Mouse (Mus musculus): ENCODE results near the gene Fam43a. TPM values are rescaled to one million over a fixed set of nuclear protein-coding genes. Genes with fewer than 3 reads are reported as not detected.

Fam43a gene
- total RNA-seq (2014; rRNA removed), result 28.8 and 33.1 TPM in 2 replicates
- polyA plus RNA-seq (2015; fragmentation: Nextera tagmentation; extraction: Ambion mirVana), result 14.4 and 14.8 TPM in 2 replicates

GRCm38 (mm10) chr16:30599491-30600268 is at the start of gene Fam43a:
Fam43a (plus strand) TSS chr16:30599723.
- Histone ChIP-seq H3K27ac (peak within 1 kb of the TSS; percentile 62), H3K36me3 (ENCODE audit: insufficient read depth, low read length) (no peaks in the 10 kb centered on the region), H3K4me3 (ENCODE audit: low read length) (peak within 1 kb of the TSS; percentile 63), H3K9me3 (ENCODE audit: low read length) (no peaks in the 10 kb centered on the region), H3K9ac (replicated peaks; ENCODE audit: low read length) (peak within 1 kb of the TSS; percentile 64), H3K4me2 (ENCODE audit: low read depth, low read length) (peak within 1 kb of the TSS; percentile 93), H3K27me3 (ENCODE audit: insufficient read depth, low read length) (no peaks in the 10 kb centered on the region), H3K4me1 (ENCODE audit: insufficient read depth, low read length) (peaks cover 18% of the 10 kb centered on the region)
- ATAC-seq (peak; percentile 86), DNase-seq (ENCODE audit: low spot score) (peak; percentile 93)
- peak; percentile 66 for TF ChIP-seq CTCF (IDR thresholded peaks at IDR 0.05; ENCODE audit: low read depth)
- under 1% methylated on average over 63 of the region's 63 CpGs for WGBS

- peak; percentile 82 for TF ChIP-seq CTCF (IDR thresholded peaks at IDR 0.05; ENCODE audit: low read depth)
- ATAC-seq, result peak; percentile 88
- Histone ChIP-seq H3K4me2 (ENCODE audit: low read depth, low read length) (peak overlapping the region; percentile 80), H3K27ac (peak overlapping the region; percentile 83), H3K9ac (replicated peaks; ENCODE audit: low read length) (peak overlapping the region; percentile 90), H3K36me3 (ENCODE audit: insufficient read depth, low read length) (peaks cover 8% of the 10 kb centered on the region; the same call in 1 of the 2 replicates), H3K27me3 (ENCODE audit: insufficient read depth, low read length) (no peaks in the 10 kb centered on the region), H3K9me3 (ENCODE audit: low read length) (no peaks in the 10 kb centered on the region; the same call in 1 of the 2 replicates), H3K4me1 (ENCODE audit: insufficient read depth, low read length) (no peaks in the 10 kb centered on the region), H3K4me3 (ENCODE audit: low read length) (peak overlapping the region; percentile 73)
- under 1% methylated on average over 48 of the region's 63 CpGs for WGBS
- DNase-seq (ENCODE audit: low spot score), result peak; percentile 83
Measured at GRCm38 (mm10) chr16:30549966-30550747, 49.4 kb upstream of the Fam43a start.

DNA sequence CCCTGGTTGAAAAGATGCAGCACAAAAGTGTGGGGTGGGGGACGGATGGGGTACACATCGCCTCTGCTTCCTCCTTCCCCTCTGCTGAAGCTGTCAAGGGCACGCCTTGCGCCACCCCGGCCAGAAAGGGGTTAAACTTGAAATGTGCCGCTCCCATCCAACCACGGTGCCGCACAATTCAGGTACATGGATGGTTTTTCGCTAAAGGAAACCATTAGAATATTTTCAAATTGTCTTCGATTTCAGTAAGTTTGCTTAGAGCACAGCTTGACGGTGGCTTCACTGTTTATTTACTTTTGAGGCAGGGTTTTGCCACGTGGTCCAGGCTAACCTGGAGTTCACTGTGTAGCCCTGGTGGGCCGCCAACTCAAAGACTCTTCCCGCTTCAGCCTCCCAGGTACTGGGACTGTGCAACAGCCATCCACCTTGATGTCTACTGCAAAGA is 48.8 kb upstream of the Fam43a start, which contains the start of gene Tmem44:
Gene Tmem44, minus strand, starts transcription at position 95 of the 445 bp plus-strand sequence.
- Histone ChIP-seq H3K9me3 (ENCODE audit: low read length) (peaks cover 5% of the 10 kb centered on the region; the same call in 1 of the 2 replicates), H3K4me3 (ENCODE audit: low read length) (peak within 1 kb of the TSS; percentile 73), H3K9ac (replicated peaks; ENCODE audit: low read length) (peak within 1 kb of the TSS; percentile 90), H3K4me2 (ENCODE audit: low read depth, low read length) (peak within 1 kb of the TSS; percentile 80), H3K27me3 (ENCODE audit: insufficient read depth, low read length) (no peaks in the 10 kb centered on the region), H3K36me3 (ENCODE audit: insufficient read depth, low read length) (peaks cover 4% of the 10 kb centered on the region; the same call in 1 of the 2 replicates), H3K27ac (peak within 1 kb of the TSS; percentile 83), H3K4me1 (ENCODE audit: insufficient read depth, low read length) (no peaks in the 10 kb centered on the region)
- 6% methylated on average over 14 of the region's 14 CpGs for WGBS
- ATAC-seq (peak; percentile 71), DNase-seq (ENCODE audit: low spot score) (peak; percentile 66)
- no peak for TF ChIP-seq CTCF (IDR thresholded peaks at IDR 0.05; ENCODE audit: low read depth)

GRCm38 (mm10) chr16:30552621-30553338 is 46.7 kb upstream of the Fam43a start:
- TF ChIP-seq CTCF (IDR thresholded peaks at IDR 0.05; ENCODE audit: low read depth), result no peak
- H3K27ac ChIP-seq, result peak overlapping the region; percentile 78
- peaks cover 5% of the 10 kb centered on the region; the same call in 1 of the 2 replicates for H3K9me3 ChIP-seq (ENCODE audit: low read length)
- no peak overlapping the region for H3K4me3 ChIP-seq (ENCODE audit: low read length)
- H3K4me2 ChIP-seq (ENCODE audit: low read depth, low read length), result 0 out of 2 replicates have a peak overlapping the region, but pooled peaks have one; percentile 18
- DNase-seq (ENCODE audit: low spot score), result peak; percentile 92
- WGBS, result 16% methylated on average over 11 of the region's 11 CpGs
- ATAC-seq, result peak; percentile 70
- no peak overlapping the region for H3K9ac ChIP-seq (replicated peaks; ENCODE audit: low read length)
- H3K27me3 ChIP-seq (ENCODE audit: insufficient read depth, low read length), result no peaks in the 10 kb centered on the region
- H3K4me1 ChIP-seq (ENCODE audit: insufficient read depth, low read length), result no peaks in the 10 kb centered on the region
- H3K36me3 ChIP-seq (ENCODE audit: insufficient read depth, low read length), result 0 out of 2 replicates have a peak, but pooled peaks cover 6% of the 10 kb centered on the region

GRCm38 (mm10) chr16:30554109-30554508 is 45.4 kb upstream of the Fam43a start:
- Histone ChIP-seq H3K4me3 (ENCODE audit: low read length) (no peak overlapping the region), H3K9me3 (ENCODE audit: low read length) (peaks cover 5% of the 10 kb centered on the region; the same call in 1 of the 2 replicates), H3K9ac (replicated peaks; ENCODE audit: low read length) (no peak overlapping the region), H3K27ac (no peak overlapping the region), H3K4me2 (ENCODE audit: low read depth, low read length) (no peak overlapping the region), H3K4me1 (ENCODE audit: insufficient read depth, low read length) (no peaks in the 10 kb centered on the region), H3K27me3 (ENCODE audit: insufficient read depth, low read length) (no peaks in the 10 kb centered on the region), H3K36me3 (ENCODE audit: insufficient read depth, low read length) (peaks cover 8% of the 10 kb centered on the region; the same call in 1 of the 2 replicates)
- DNase-seq (ENCODE audit: low spot score), result no peak
- no peak for TF ChIP-seq CTCF (IDR thresholded peaks at IDR 0.05; ENCODE audit: low read depth)
- no peak for ATAC-seq
- 96% methylated on average over 8 of the region's 8 CpGs for WGBS
